Mouse (Mus musculus): Measurements from ENCODE around the gene Zfp462. TPM values are rescaled to one million over a fixed set of nuclear protein-coding genes. Genes with fewer than 3 reads are reported as not detected.

Zfp462 gene
- polyA plus RNA-seq, 1 experiment from 2014 or later: 2.9 TPM

DNA sequence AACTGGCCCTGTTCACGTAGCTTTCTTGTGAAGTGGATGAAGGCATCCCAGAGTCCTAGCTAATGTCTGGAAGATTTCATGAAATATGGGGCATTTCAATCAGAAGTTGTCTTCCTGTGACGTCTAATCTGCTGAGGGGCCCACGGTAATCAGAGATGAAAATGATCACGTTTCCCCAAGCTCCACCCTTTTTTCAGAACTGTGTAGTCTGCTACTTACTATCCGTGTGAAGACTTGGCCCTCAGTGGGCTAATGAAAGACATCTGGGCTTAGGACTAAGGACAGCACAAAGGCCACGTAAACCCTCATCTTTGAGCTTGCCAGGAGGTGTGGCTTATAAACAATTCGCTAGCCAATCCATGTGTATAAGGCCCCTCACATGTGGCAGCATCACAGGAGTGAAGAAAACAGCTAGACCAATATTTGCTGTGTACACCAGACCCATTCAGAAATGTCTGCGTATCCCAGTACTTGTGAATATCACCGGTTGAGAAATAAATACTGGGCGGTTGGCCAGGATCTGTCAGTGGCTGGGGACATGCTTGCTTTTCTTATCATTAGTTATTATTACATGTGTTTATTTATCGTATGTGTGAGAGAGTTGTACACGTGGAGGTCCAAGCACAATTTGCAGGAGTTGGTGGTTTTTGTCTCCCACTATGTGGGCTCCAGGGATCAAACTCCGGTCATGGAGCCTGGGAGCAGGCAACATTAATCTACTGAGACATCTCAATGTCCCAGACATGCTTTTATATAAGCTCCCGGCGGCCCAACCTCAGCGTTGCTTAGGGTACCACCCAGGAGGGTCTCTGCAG is 133.3 kb downstream of the Zfp462 start:
- H3K9me3 ChIP-seq (replicated peaks; ENCODE audit: low read length): no peaks in the 10 kb centered on the region
- TF ChIP-seq CTCF (IDR thresholded peaks at IDR 0.05; ENCODE audit: low read depth): no peak
- no peak overlapping the region for H3K27ac ChIP-seq
- DNase-seq (ENCODE audit: low spot score): peak; percentile 10
- H3K4me2 ChIP-seq (ENCODE audit: low read length): no peak overlapping the region
- peaks cover 8% of the 10 kb centered on the region; the same call in 1 of the 2 replicates for H3K4me1 ChIP-seq (replicated peaks; ENCODE audit: insufficient read depth, low read length)
- H3K9ac ChIP-seq (ENCODE audit: low read depth, low read length): no peak overlapping the region
- no peak for ATAC-seq (replicated peaks; ENCODE audit: low FRiP score, low read depth)
- 69% methylated on average over 16 of the region's 16 CpGs for WGBS
- H3K4me3 ChIP-seq (replicated peaks; ENCODE audit: low read depth, low read length): no peak overlapping the region
- H3K27me3 ChIP-seq (ENCODE audit: insufficient read depth, low read length): no peaks in the 10 kb centered on the region
- 0 out of 2 replicates have a peak, but pooled peaks cover 14% of the 10 kb centered on the region for H3K36me3 ChIP-seq (ENCODE audit: insufficient read depth, low read length)

DNA sequence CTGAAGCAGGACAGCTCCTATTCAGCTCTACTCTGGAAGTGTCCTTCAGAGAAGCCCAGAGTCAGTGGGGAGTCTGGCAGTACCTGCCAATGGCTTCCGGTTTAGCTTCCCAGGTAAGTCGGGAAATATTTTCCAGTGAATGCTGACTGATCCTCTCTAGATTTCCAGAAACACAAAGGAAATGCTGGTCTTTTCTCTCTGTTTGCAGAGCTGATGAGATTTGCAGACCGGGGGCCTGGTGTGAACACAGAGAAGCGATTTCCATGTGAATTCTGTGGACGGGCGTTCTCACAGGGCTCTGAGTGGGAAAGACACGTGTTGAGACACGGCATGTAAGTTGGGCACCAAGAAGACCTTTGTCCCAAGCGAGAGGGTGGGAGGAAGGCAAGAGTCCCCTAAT is 134.2 kb downstream of the Zfp462 start:
- H3K36me3 ChIP-seq (ENCODE audit: insufficient read depth, low read length): 0 out of 2 replicates have a peak, but pooled peaks cover 17% of the 10 kb centered on the region
- no peak overlapping the region for H3K27ac ChIP-seq
- DNase-seq (ENCODE audit: low spot score): no peak
- H3K9ac ChIP-seq (ENCODE audit: low read depth, low read length): no peak overlapping the region
- peaks cover 8% of the 10 kb centered on the region; the same call in 1 of the 2 replicates for H3K4me1 ChIP-seq (replicated peaks; ENCODE audit: insufficient read depth, low read length)
- H3K9me3 ChIP-seq (replicated peaks; ENCODE audit: low read length): no peaks in the 10 kb centered on the region
- WGBS: 92% methylated on average over 9 of the region's 9 CpGs
- no peak overlapping the region for H3K4me2 ChIP-seq (ENCODE audit: low read length)
- ATAC-seq (replicated peaks; ENCODE audit: low FRiP score, low read depth): no peak
- no peak overlapping the region for H3K4me3 ChIP-seq (replicated peaks; ENCODE audit: low read depth, low read length)
- no peak for TF ChIP-seq CTCF (IDR thresholded peaks at IDR 0.05; ENCODE audit: low read depth)
- H3K27me3 ChIP-seq (ENCODE audit: insufficient read depth, low read length): no peaks in the 10 kb centered on the region

DNA sequence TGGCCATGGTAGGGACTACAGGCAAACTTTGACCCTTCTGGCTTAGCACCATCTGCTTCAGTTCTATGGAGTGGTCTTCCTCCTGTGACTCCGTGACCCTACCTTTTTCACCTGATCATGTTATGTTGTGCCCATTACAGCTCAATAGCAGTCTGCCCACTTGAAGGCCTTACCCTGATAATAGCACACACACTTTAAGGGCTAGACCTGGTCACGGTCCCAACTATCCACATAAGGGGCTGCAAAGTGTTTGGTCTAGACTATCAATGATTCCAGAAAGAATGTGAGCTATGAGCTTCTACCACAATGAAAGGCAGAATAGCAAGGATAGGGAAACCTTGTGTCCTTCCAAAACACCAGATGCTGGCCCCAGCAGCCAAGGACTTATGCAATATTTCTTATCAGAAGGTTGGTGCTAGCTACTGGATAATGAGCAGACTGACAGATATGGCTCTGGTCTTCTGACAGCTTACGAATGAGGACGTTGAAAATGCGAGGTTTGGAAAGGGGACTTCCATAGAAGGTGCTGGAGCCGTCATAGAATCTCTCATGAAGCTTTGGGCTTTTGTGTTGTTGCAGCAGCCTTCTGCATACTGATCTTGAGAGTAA is 139.3 kb downstream of the Zfp462 start:
- WGBS: 93% methylated on average over 6 of the region's 6 CpGs
- H3K27ac ChIP-seq: no peak overlapping the region
- H3K4me2 ChIP-seq (ENCODE audit: low read length): no peak overlapping the region
- H3K9ac ChIP-seq (ENCODE audit: low read depth, low read length): no peak overlapping the region
- ATAC-seq (replicated peaks; ENCODE audit: low FRiP score, low read depth) (no peak), DNase-seq (ENCODE audit: low spot score) (no peak)
- H3K4me1 ChIP-seq (replicated peaks; ENCODE audit: insufficient read depth, low read length): no peaks in the 10 kb centered on the region
- H3K4me3 ChIP-seq (replicated peaks; ENCODE audit: low read depth, low read length): no peak overlapping the region
- H3K27me3 ChIP-seq (ENCODE audit: insufficient read depth, low read length): no peaks in the 10 kb centered on the region
- 0 out of 2 replicates have a peak, but pooled peaks cover 16% of the 10 kb centered on the region for H3K36me3 ChIP-seq (ENCODE audit: insufficient read depth, low read length)
- no peaks in the 10 kb centered on the region for H3K9me3 ChIP-seq (replicated peaks; ENCODE audit: low read length)
- TF ChIP-seq CTCF (IDR thresholded peaks at IDR 0.05; ENCODE audit: low read depth): no peak

DNA sequence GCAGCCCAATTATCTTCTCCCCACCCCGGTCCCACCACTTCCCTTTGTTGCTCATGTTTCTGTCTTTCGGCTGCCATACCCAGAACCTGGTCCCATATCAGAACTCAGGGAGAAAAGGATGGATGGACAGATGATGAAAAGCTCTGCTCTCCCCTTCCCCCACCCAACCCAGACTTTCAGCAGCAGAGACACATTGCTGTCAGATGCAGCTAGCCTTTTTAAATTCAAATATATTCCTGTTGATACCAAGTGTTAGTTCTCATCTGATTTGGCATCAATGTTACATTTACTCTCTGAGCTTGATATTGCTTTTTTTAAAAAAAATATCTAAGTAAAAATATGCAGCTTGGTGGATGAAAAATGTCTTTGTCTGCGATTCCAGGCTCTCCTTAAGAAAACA is 143.3 kb downstream of the Zfp462 start:
- Histone ChIP-seq H3K9ac (ENCODE audit: low read depth, low read length) (no peak overlapping the region), H3K27me3 (ENCODE audit: insufficient read depth, low read length) (no peaks in the 10 kb centered on the region), H3K27ac (no peak overlapping the region), H3K4me1 (replicated peaks; ENCODE audit: insufficient read depth, low read length) (no peaks in the 10 kb centered on the region), H3K4me3 (replicated peaks; ENCODE audit: low read depth, low read length) (no peak overlapping the region), H3K9me3 (replicated peaks; ENCODE audit: low read length) (no peaks in the 10 kb centered on the region), H3K4me2 (ENCODE audit: low read length) (no peak overlapping the region), H3K36me3 (ENCODE audit: insufficient read depth, low read length) (0 out of 2 replicates have a peak, but pooled peaks cover 4% of the 10 kb centered on the region)
- 77% methylated on average over 3 of the region's 3 CpGs for WGBS
- no peak for DNase-seq (ENCODE audit: low spot score)
- no peak for ATAC-seq (replicated peaks; ENCODE audit: low FRiP score, low read depth)
- TF ChIP-seq CTCF (IDR thresholded peaks at IDR 0.05; ENCODE audit: low read depth): no peak

DNA sequence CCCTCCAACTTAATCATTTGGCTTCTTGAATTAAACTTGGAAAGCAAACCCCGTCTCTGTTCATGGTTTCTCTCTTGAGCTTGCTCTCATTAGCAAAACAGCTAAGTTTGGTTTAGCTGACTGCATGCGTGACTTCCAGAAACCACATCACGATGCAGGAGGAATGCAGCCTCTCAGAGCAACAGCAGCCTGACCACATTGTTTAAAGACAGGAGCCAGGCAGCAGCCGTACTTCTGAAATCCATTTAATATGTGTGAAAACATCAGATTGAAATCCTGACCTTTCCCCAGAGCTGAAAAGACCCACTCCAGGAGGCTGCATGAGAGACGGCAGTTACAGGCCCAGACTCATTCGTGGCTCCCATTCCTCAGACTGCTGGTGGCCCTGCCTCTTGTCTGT is 144.1 kb downstream of the Zfp462 start:
- Histone ChIP-seq H3K4me1 (replicated peaks; ENCODE audit: insufficient read depth, low read length) (no peaks in the 10 kb centered on the region), H3K4me2 (ENCODE audit: low read length) (no peak overlapping the region), H3K36me3 (ENCODE audit: insufficient read depth, low read length) (no peaks in the 10 kb centered on the region), H3K27me3 (ENCODE audit: insufficient read depth, low read length) (no peaks in the 10 kb centered on the region), H3K9ac (ENCODE audit: low read depth, low read length) (no peak overlapping the region), H3K4me3 (replicated peaks; ENCODE audit: low read depth, low read length) (no peak overlapping the region), H3K27ac (no peak overlapping the region), H3K9me3 (replicated peaks; ENCODE audit: low read length) (no peaks in the 10 kb centered on the region)
- DNase-seq (ENCODE audit: low spot score) (peak; percentile 30), ATAC-seq (replicated peaks; ENCODE audit: low FRiP score, low read depth) (no peak)
- no peak for TF ChIP-seq CTCF (IDR thresholded peaks at IDR 0.05; ENCODE audit: low read depth)
- WGBS: 51% methylated on average over 6 of the region's 6 CpGs

DNA sequence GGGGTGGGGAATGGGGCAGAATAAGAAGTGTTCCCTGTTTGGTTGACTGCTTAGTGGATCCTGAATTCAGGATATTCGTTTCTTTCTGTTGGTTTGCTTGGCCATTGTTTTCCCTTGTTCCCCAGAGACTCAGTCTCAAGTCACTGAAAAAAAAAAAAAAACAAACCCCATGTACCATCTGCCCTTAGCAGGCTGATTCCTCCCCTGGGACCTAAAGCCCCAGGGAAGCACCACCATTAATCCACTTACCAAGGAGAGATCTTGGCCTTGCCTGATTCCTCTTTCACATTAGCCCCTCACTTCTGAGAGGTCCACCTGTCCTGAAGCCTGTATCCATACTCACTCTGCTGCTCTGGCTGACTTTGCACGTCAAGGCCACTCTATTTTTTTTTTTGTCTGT is 152.3 kb downstream of the Zfp462 start:
- Histone ChIP-seq H3K9ac (ENCODE audit: low read depth, low read length) (no peak overlapping the region), H3K9me3 (replicated peaks; ENCODE audit: low read length) (no peaks in the 10 kb centered on the region), H3K4me3 (replicated peaks; ENCODE audit: low read depth, low read length) (no peak overlapping the region), H3K27ac (no peak overlapping the region), H3K36me3 (ENCODE audit: insufficient read depth, low read length) (no peaks in the 10 kb centered on the region), H3K4me2 (ENCODE audit: low read length) (no peak overlapping the region), H3K27me3 (ENCODE audit: insufficient read depth, low read length) (no peaks in the 10 kb centered on the region), H3K4me1 (replicated peaks; ENCODE audit: insufficient read depth, low read length) (no peaks in the 10 kb centered on the region)
- ATAC-seq (replicated peaks; ENCODE audit: low FRiP score, low read depth) (no peak), DNase-seq (ENCODE audit: low spot score) (no peak)
- 41% methylated on average over 2 of the region's 2 CpGs for WGBS
- TF ChIP-seq CTCF (IDR thresholded peaks at IDR 0.05; ENCODE audit: low read depth): no peak
